Mouse (Mus musculus) CH12.LX (cell line): ENCODE results near the gene Sbds. TPM values are rescaled to one million over a fixed set of nuclear protein-coding genes. Genes with fewer than 3 reads are reported as not detected.

Experiments used
- DNase-seq: peaks from one replicate; pipeline ENCODE4 v3.0.0-alpha.2; 2013; ENCODE audit errors: extremely low read depth
- H3K27ac ChIP-seq: 2 replicates; pipeline ENCODE4 v1.5.1; 2012; ENCODE audit warnings: low read depth, mild to moderate bottlenecking, control low read depth, moderate library complexity; ENCODE audit not compliant: insufficient read depth
- H3K27me3 ChIP-seq: replicated peaks from 2 replicates; pipeline ENCODE3; 2012; ENCODE audit warnings: inconsistent platforms
- H3K36me3 ChIP-seq, 2 experiments: replicated peaks in 1 of 2; 2 replicates each; pipeline versions ENCODE3 to v1.6.1; 2012; ENCODE audit warnings: inconsistent platforms in 1 of 2, low read length in 1 of 2, mild to moderate bottlenecking in 1 of 2, mixed read lengths in 1 of 2, moderate library complexity in 1 of 2; ENCODE audit not compliant: control insufficient read depth in 1 of 2, insufficient read depth in 1 of 2
- H3K4me1 ChIP-seq, 2 experiments: 2 replicates each; pipeline ENCODE4 v1.6.1; 2012; ENCODE audit warnings: inconsistent platforms in 1 of 2, moderate library complexity in 1 of 2; ENCODE audit not compliant: insufficient read depth in 2 of 2, control insufficient read depth in 1 of 2
- H3K4me2 ChIP-seq: 2 replicates; pipeline ENCODE4 v1.6.1; 2012; ENCODE audit warnings: low read depth, mild to moderate bottlenecking, control low read depth; ENCODE audit not compliant: poor library complexity, insufficient read depth, severe bottlenecking
- H3K4me3 ChIP-seq, 3 experiments: fragments of 150-350 bp in 1 of 3; sonication (generic) in 1 of 3; replicated peaks in 1 of 3; 2 replicates each; pipeline versions ENCODE3 to v1.5.1; 2011 to 2012; ENCODE audit warnings: low read depth in 2 of 3, low read length in 2 of 3, mild to moderate bottlenecking in 2 of 3, moderate library complexity in 2 of 3, control low read depth in 1 of 3, improper control_type of control experiment in 1 of 3, inconsistent platforms in 1 of 3, mixed read lengths in 1 of 3; ENCODE audit not compliant: poor library complexity in 1 of 3
- H3K79me2 ChIP-seq: replicated peaks from 2 replicates; pipeline ENCODE4 v1.6.1; 2012; ENCODE audit warnings: mild to moderate bottlenecking, moderate library complexity; ENCODE audit not compliant: control insufficient read depth, poor library complexity, insufficient read depth, severe bottlenecking; ENCODE audit errors: extremely low read depth
- H3K9ac ChIP-seq: 2 replicates; pipeline ENCODE4 v1.6.1; 2012; ENCODE audit warnings: low read depth, mild to moderate bottlenecking, control low read depth, moderate library complexity; ENCODE audit not compliant: insufficient read depth
- H3K9me3 ChIP-seq: replicated peaks from 2 replicates; pipeline ENCODE3; 2012; ENCODE audit warnings: low read length, inconsistent platforms, mixed read lengths
- CHD1 ChIP-seq: IDR thresholded peaks from 2 replicates; pipeline ENCODE4 v1.6.1; 2012; ENCODE audit warnings: low read depth, low read length, improper control_type of control experiment, inconsistent platforms
- CTCF ChIP-seq, 2 experiments: IDR thresholded peaks in 1 of 2; conservative IDR thresholded peaks in 1 of 2; 2 replicates each; pipeline ENCODE4 v1.5.1; 2011 to 2012; ENCODE audit warnings: low read depth in 2 of 2, low read length in 2 of 2, improper control_type of control experiment in 1 of 2, inconsistent platforms in 1 of 2, mild to moderate bottlenecking in 1 of 2, moderate library complexity in 1 of 2
- E2F4 ChIP-seq: IDR thresholded peaks from 2 replicates; pipeline ENCODE4 v1.6.1; 2011; ENCODE audit warnings: low read depth, low read length, improper control_type of control experiment; ENCODE audit not compliant: insufficient replicate concordance
- ELF1 ChIP-seq: IDR thresholded peaks from 2 replicates; pipeline ENCODE4 v1.6.1; 2014; ENCODE audit warnings: low read depth, mild to moderate bottlenecking, inconsistent platforms, low read length, improper control_type of control experiment
- EP300 ChIP-seq: IDR thresholded peaks from 2 replicates; pipeline ENCODE4 v1.6.1; 2011; ENCODE audit warnings: low read length, improper control_type of control experiment
- GABPA ChIP-seq: IDR thresholded peaks from 2 replicates; pipeline ENCODE4 v1.6.1; 2012; ENCODE audit warnings: low read depth, low read length, improper control_type of control experiment, inconsistent platforms; ENCODE audit not compliant: insufficient replicate concordance
- JUN ChIP-seq: IDR thresholded peaks from 2 replicates; pipeline ENCODE4 v1.6.1; 2011; ENCODE audit warnings: low read depth, mild to moderate bottlenecking, low read length, improper control_type of control experiment, moderate library complexity; ENCODE audit not compliant: insufficient read depth
- JUND ChIP-seq: conservative IDR thresholded peaks from 2 replicates; pipeline ENCODE4 v1.6.1; 2011; ENCODE audit warnings: low read depth, low read length, improper control_type of control experiment
- MAX ChIP-seq: IDR thresholded peaks from 2 replicates; pipeline ENCODE4 v1.6.1; 2011; ENCODE audit warnings: low read length, improper control_type of control experiment
- MAZ ChIP-seq: IDR thresholded peaks from 2 replicates; pipeline ENCODE4 v1.6.1; 2012; ENCODE audit warnings: low read depth, mild to moderate bottlenecking, inconsistent platforms, low read length, improper control_type of control experiment, moderate library complexity
- MXI1 ChIP-seq: IDR thresholded peaks from 2 replicates; pipeline ENCODE4 v1.6.1; 2011; ENCODE audit warnings: mild to moderate bottlenecking, low read depth, low read length, improper control_type of control experiment
- NELFE ChIP-seq: IDR thresholded peaks from 2 replicates; pipeline ENCODE4 v1.6.1; 2011; ENCODE audit warnings: low read depth, low read length, improper control_type of control experiment
- NRF1 ChIP-seq: IDR thresholded peaks from 2 replicates; pipeline ENCODE4 v1.6.1; 2014; ENCODE audit warnings: low read depth, mild to moderate bottlenecking, inconsistent platforms, low read length, improper control_type of control experiment, moderate library complexity
- POLR2A ChIP-seq: IDR thresholded peaks from 2 replicates; pipeline ENCODE4 v1.6.1; 2011; ENCODE audit warnings: low read depth, mild to moderate bottlenecking, improper control_type of control experiment, low read length
- POLR2AphosphoS2 ChIP-seq: IDR thresholded peaks from 2 replicates; pipeline ENCODE4 v1.6.1; 2011; ENCODE audit warnings: low read depth, low read length, improper control_type of control experiment
- RCOR1 ChIP-seq: conservative IDR thresholded peaks from 2 replicates; pipeline ENCODE4 v1.6.1; 2012; ENCODE audit warnings: low read depth, mild to moderate bottlenecking, inconsistent platforms, low read length, improper control_type of control experiment
- SMC3 ChIP-seq: IDR thresholded peaks from 2 replicates; pipeline ENCODE4 v1.6.1; 2011; ENCODE audit warnings: low read depth, low read length, improper control_type of control experiment
- TBP ChIP-seq: conservative IDR thresholded peaks from 2 replicates; pipeline ENCODE4 v1.6.1; 2011; ENCODE audit warnings: low read depth, low read length, improper control_type of control experiment
- UBTF ChIP-seq: IDR thresholded peaks from 2 replicates; pipeline ENCODE4 v1.6.1; 2012; ENCODE audit warnings: low read depth, mild to moderate bottlenecking, inconsistent platforms, low read length, improper control_type of control experiment, moderate library complexity
- USF1 ChIP-seq: IDR thresholded peaks from 2 replicates; pipeline ENCODE4 v1.6.1; 2014; ENCODE audit warnings: low read depth, mild to moderate bottlenecking, inconsistent platforms, low read length, improper control_type of control experiment
- USF2 ChIP-seq: conservative IDR thresholded peaks from 2 replicates; pipeline ENCODE4 v1.6.1; 2011; ENCODE audit warnings: low read depth, low read length, improper control_type of control experiment
- ZC3H11A ChIP-seq: IDR thresholded peaks from 2 replicates; pipeline ENCODE4 v1.6.1; 2012; ENCODE audit warnings: low read depth, mild to moderate bottlenecking, inconsistent platforms, low read length, improper control_type of control experiment
- ZNF384 ChIP-seq: IDR thresholded peaks from 2 replicates; pipeline ENCODE4 v1.6.1; 2012; ENCODE audit warnings: low read depth, low read length, improper control_type of control experiment, inconsistent platforms
- dilution Hi-C: fragments of 300-500 bp; cut with MboI; formaldehyde crosslinking; loops from 2 replicates; pipeline ENCODE4 v1.14.3; 2020; ENCODE audit warnings: low sequenced_read_pairs; ENCODE audit not compliant: extremely low pct_unique_long_range_greater_than_20kb, extremely low pct_ligation_motif_present
- in situ Hi-C: fragments of 300-500 bp; cut with MboI; formaldehyde crosslinking; loops from 3 replicates; pipeline ENCODE4 v1.14.3; 2019; ENCODE audit warnings: low sequenced_read_pairs, low pct_ligation_motif_present, low pct_unique_long_range_greater_than_20kb, mixed read lengths
- polyA plus RNA-seq: library from polyadenylated mRNA; unstranded; fragments of >175 nt; gene quantifications from 2 replicates; pipeline ENCODE4 v1.2.1, GENCODE M21; 2012; ENCODE audit warnings: low read depth; ENCODE audit not compliant: insufficient read length
- total RNA-seq, 2 experiments: library from RNA; depleted of rRNA; stranded (reverse); fragments of 300-350 nt in 1 of 2; fragments of >200 nt in 1 of 2; gene quantifications; 2 replicates each; pipeline ENCODE4 v1.2.3; 2012 to 2014

Gene Sbds
- total and polyA plus RNA-seq, 3 experiments = 37.0 to 81.2 (median 43.9) TPM

GRCm38 (mm10) chr5:130290242-130290641, 34.9 kb upstream of the Sbds start:
- Histone ChIP-seq H3K27me3 (no peaks in the 10 kb centered on the region), H3K79me2 (no peaks in the 10 kb centered on the region), H3K4me1 (no peaks in the 10 kb centered on the region), H3K36me3 (peaks cover 62 to 96% of the 10 kb centered on the region in 2 experiments), H3K4me3 (no peak overlapping the region), H3K9ac (no peak overlapping the region)
- in situ Hi-C loops = no loop called here
- dilution Hi-C loops = no loop called here
- no peak for DNase-seq
- TF ChIP-seq MXI1 (no peak), CTCF (conservative IDR thresholded peaks at IDR 0.05 in 1 of 2, IDR thresholded peaks at IDR 0.05 in 1 of 2; ENCODE audit: low read depth in 2 of 2, low read length in 2 of 2) (peak; percentile 19 to 26; a peak in 3 of 4 replicates), UBTF (no peak), NELFE (no peak)
- TF ChIP-seq, all 38 proteins: peak for 1
- H3K9me3 ChIP-seq = peaks cover 8% of the 10 kb centered on the region
- no peak overlapping the region for H3K4me2 ChIP-seq
- H3K27ac ChIP-seq = no peak overlapping the region

- in situ Hi-C loops = no loop called here
- no peaks in the 10 kb centered on the region for H3K27me3 ChIP-seq
- no peak for DNase-seq
- no peaks in the 10 kb centered on the region for H3K79me2 ChIP-seq
- H3K4me1 ChIP-seq = no peaks in the 10 kb centered on the region
- no peak overlapping the region for H3K4me3 ChIP-seq
- peaks cover 66 to 96% of the 10 kb centered on the region in 2 experiments for H3K36me3 ChIP-seq
- dilution Hi-C loops = no loop called here
- no peak overlapping the region for H3K27ac ChIP-seq
- peaks cover 13% of the 10 kb centered on the region for H3K9me3 ChIP-seq
- no peak for TF ChIP-seq POLR2AphosphoS2
- no peak for TF ChIP-seq ELF1
- no peak for TF ChIP-seq POLR2A
- TF ChIP-seq JUND = no peak
- TF ChIP-seq CHD1 = no peak
- TF ChIP-seq CTCF (conservative IDR thresholded peaks at IDR 0.05 in 1 of 2, IDR thresholded peaks at IDR 0.05 in 1 of 2; ENCODE audit: low read depth in 2 of 2, low read length in 2 of 2) = no peak
- no peak for TF ChIP-seq ZC3H11A
- TF ChIP-seq MAZ = no peak
- TF ChIP-seq JUN = no peak
- TF ChIP-seq E2F4 = no peak
- TF ChIP-seq RCOR1 = no peak
- no peak for TF ChIP-seq SMC3
- no peak for TF ChIP-seq EP300
- no peak for TF ChIP-seq GABPA
- no peak for TF ChIP-seq MAX
- TF ChIP-seq ZNF384 = no peak
- TF ChIP-seq USF2 = no peak
- no peak for TF ChIP-seq TBP
- no peak for TF ChIP-seq USF1
- TF ChIP-seq NRF1 = no peak
- no peak overlapping the region for H3K4me2 ChIP-seq
- H3K9ac ChIP-seq = no peak overlapping the region
Observed at GRCm38 (mm10) chr5:130288106-130288505, 32.8 kb upstream of the Sbds start.
